Mouse (Mus musculus) cerebellum, adult 2 months (tissue): ENCODE measurements around the gene Spata31d1a.

ENCODE experiments used
- CTCF ChIP-seq: fragments of 200-500 bp; IDR thresholded peaks from 2 replicates; pipeline ENCODE4 v1.5.1; 2011; ENCODE audit warnings: low read depth, mild to moderate bottlenecking, control low read depth, low read length, moderate library complexity, borderline replicate concordance; ENCODE audit not compliant: insufficient read depth
- POLR2A ChIP-seq: fragments of 200-500 bp; IDR thresholded peaks from 2 replicates; pipeline ENCODE4 v1.6.1; 2011; ENCODE audit warnings: low read length, control low read depth, borderline replicate concordance; ENCODE audit not compliant: insufficient read depth

- TF ChIP-seq POLR2A (peak; percentile 55; the same call in 1 of the 2 replicates), CTCF (no peak)
Measured at GRCm38 (mm10) chr13:59675151-59676011, 34.7 kb downstream of the Spata31d1a start, which contains the start of gene Golm1.
